Mouse (Mus musculus) limb, embryonic 14.5 days (tissue): Measurements from ENCODE around the gene Tead4. TPM values are rescaled to one million over a fixed set of nuclear protein-coding genes. Genes with fewer than 3 reads are reported as not detected.

Source experiments
- ATAC-seq: fragments of 200-750 bp; cut with Nextera tagmentation; 2 replicates; pipeline ENCODE4 v1.8.0; 2017; ENCODE audit warnings: low read depth, moderate number of reproducible peaks, moderate TSS enrichment; ENCODE audit not compliant: low FRiP score
- DNase-seq: peaks from one replicate; pipeline ENCODE4 v3.0.0-alpha.2; 2015; ENCODE audit warnings: low spot score
- H3K27ac ChIP-seq: fragments of 300-500 bp; sonication (generic); replicated peaks from 2 replicates; pipeline ENCODE4 v1.5.1; 2014; ENCODE audit warnings: low read depth, mild to moderate bottlenecking, low read length, moderate library complexity, mixed read lengths
- H3K27me3 ChIP-seq: fragments of 300-500 bp; sonication (generic); 2 replicates; pipeline ENCODE4 v1.6.1; 2014; ENCODE audit warnings: low read length, mixed read lengths; ENCODE audit not compliant: control insufficient read depth, insufficient read depth
- H3K36me3 ChIP-seq: fragments of 300-500 bp; sonication (generic); 2 replicates; pipeline ENCODE4 v1.6.1; 2014; ENCODE audit warnings: mild to moderate bottlenecking, low read length, moderate library complexity, mixed read lengths; ENCODE audit not compliant: control insufficient read depth, insufficient read depth
- H3K4me1 ChIP-seq: fragments of 300-500 bp; sonication (generic); 2 replicates; pipeline ENCODE4 v1.6.1; 2014; ENCODE audit warnings: antibody characterized with exemption, low read length, mixed read lengths; ENCODE audit not compliant: control insufficient read depth, insufficient read depth
- H3K4me2 ChIP-seq: fragments of 300-500 bp; sonication (generic); replicated peaks from 2 replicates; pipeline ENCODE4 v1.6.1; 2014; ENCODE audit warnings: low read depth, mild to moderate bottlenecking, low read length, moderate library complexity; ENCODE audit not compliant: severe bottlenecking
- H3K4me3 ChIP-seq: fragments of 300-500 bp; sonication (generic); replicated peaks from 2 replicates; pipeline ENCODE4 v1.5.1; 2014; ENCODE audit warnings: low read length
- H3K9ac ChIP-seq: fragments of 300-500 bp; sonication (generic); 2 replicates; pipeline ENCODE4 v1.6.1; 2014; ENCODE audit warnings: mild to moderate bottlenecking, low read depth, low read length, moderate library complexity; ENCODE audit not compliant: severe bottlenecking
- H3K9me3 ChIP-seq: fragments of 300-500 bp; sonication (generic); 2 replicates; pipeline ENCODE4 v1.6.1; 2016; ENCODE audit warnings: low read length; ENCODE audit not compliant: control insufficient read depth
- POLR2A ChIP-seq: fragments of 200-500 bp; IDR thresholded peaks from 2 replicates; pipeline ENCODE4 v1.8.0; 2012; ENCODE audit warnings: inconsistent platforms, mild to moderate bottlenecking, moderate library complexity, borderline replicate concordance; ENCODE audit not compliant: insufficient read depth, insufficient read length; ENCODE audit errors: extremely low read depth
- WGBS: fragments of 180-500 bp; shearing (Covaris S2); extraction: QIAGEN DNeasy Blood & Tissue Kit; methylation state at CpG from one replicate; pipeline ENCODE4 v1.1.7; 2014; 5-methylcytosine and 5-hydroxymethylcytosine counted together
- polyA plus RNA-seq, 2 experiments: library from polyadenylated mRNA; depleted of rRNA in 1 of 2; stranded (reverse) in 1 of 2; unstranded in 1 of 2; fragments of >200 nt; fragmentation: Nextera tagmentation in 1 of 2; extraction: Ambion mirVana in 1 of 2; gene quantifications; 2 replicates each; pipeline versions ENCODE4 v1.2.1 to v1.2.3; 2012 to 2014

Gene Tead4
- polyA plus RNA-seq (2012; rRNA removed): 4.6 and 5.3 TPM in 2 replicates
- 3.7 and 5.8 TPM in 2 replicates for polyA plus RNA-seq (2014; fragmentation: Nextera tagmentation; extraction: Ambion mirVana)

DNA sequence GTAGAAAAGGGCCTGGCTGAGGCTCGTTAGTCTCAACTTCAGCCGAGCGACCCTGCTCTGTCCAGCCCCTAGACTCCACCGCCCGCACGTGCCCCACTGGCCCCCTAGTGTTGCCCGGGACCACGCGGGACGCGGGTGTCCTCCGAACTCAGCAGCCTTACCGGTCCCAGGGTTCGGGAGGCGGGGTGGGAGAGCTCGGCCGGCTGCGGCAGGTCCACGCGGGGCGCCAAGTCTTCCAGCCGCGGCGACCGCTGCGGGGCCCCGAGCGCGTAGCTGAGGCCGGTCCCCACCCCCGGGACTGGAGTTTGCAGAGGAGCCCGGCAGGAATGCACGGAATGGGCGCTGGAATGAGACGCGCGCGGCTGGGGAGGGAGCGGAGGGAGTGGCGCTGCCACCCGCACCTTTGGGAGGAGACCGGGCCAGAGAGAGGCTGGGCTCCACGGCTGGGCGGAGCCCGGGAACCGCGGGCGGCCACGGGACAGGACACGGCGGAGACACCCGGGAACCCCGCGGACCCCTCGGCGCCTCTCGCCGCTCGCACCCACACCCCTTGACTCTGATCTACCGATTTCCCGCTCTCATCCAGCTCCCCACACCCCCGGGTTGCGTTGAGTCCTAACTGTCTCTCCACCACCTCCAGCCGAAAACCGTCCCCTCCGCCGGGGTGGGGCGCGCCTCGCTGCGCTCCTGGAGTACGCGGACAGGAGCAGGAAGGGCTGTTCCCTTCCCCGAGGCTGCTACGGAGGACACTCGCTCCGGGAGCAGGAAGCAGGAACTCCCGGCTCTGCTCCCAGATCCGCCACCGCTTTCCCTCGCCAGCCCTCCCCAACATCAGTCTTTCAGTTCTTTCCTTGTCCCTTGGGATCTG, at the start of gene Tead4:
Gene Tead4 (minus strand): TSS at position 690 of the 868 bp plus-strand sequence.
- peak within 1 kb of the TSS; percentile 99 for H3K4me2 ChIP-seq
- peak; percentile 49 for DNase-seq
- peak within 1 kb of the TSS; percentile 63 for H3K9ac ChIP-seq
- peak within 1 kb of the TSS; percentile 69 for H3K4me3 ChIP-seq
- peaks cover 24% of the 10 kb centered on the region for H3K4me1 ChIP-seq
- no peak for TF ChIP-seq POLR2A
- H3K36me3 ChIP-seq: no peaks in the 10 kb centered on the region
- ATAC-seq: peak; percentile 84
- H3K27me3 ChIP-seq: peaks cover 20% of the 10 kb centered on the region
- under 1% methylated on average over 57 of the region's 81 CpGs for WGBS
- no peak within 1 kb of the TSS for H3K27ac ChIP-seq
- no peaks in the 10 kb centered on the region for H3K9me3 ChIP-seq

DNA sequence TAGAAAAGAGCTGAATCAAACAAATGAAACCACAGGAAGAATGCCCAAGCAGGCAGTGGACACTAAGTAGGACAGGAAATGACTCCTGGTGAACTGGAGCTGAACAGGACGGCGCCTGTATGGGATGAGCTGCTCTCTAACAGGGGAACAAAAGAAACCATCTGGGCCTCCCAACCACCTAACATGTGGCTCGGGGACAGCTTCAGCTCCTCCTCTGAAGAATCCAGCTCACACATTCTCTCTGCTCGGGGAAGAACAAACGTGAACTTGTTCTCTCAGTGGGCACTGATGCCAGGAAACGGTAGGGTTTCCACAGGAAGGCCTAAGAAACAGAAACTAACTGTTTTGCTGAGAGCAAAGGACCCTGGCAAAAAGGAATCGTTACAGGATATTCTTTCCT, 49.1 kb upstream of the Tead4 start:
- 63% methylated on average over 7 of the region's 7 CpGs for WGBS
- H3K9ac ChIP-seq: no peak overlapping the region
- no peaks in the 10 kb centered on the region for H3K27me3 ChIP-seq
- no peak for ATAC-seq
- peaks cover 9% of the 10 kb centered on the region for H3K4me1 ChIP-seq
- H3K9me3 ChIP-seq: no peaks in the 10 kb centered on the region
- H3K27ac ChIP-seq: no peak overlapping the region
- peaks cover 10% of the 10 kb centered on the region for H3K36me3 ChIP-seq
- no peak for DNase-seq
- no peak for TF ChIP-seq POLR2A
- H3K4me3 ChIP-seq: no peak overlapping the region
- no peak overlapping the region for H3K4me2 ChIP-seq

DNA sequence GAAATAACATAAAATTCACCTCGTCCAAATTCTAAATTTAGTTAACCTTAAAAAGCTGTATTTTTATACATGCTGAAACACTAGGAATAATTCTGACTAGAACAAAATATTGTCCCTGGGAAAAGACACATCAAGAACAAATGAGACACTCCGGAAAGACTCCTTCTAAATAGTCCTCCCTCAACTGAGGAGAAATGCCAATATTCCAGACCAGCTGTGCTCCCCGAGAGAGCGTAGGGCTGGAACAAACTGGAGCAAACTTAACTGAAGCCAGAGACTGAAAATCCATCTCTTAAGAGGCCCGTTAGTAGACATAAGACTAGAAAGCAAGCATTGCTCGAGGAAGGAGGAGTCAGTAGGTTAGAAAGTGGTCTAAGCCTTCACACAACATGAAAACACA, 46.2 kb upstream of the Tead4 start:
- no peak overlapping the region for H3K4me3 ChIP-seq
- no peaks in the 10 kb centered on the region for H3K27me3 ChIP-seq
- DNase-seq (no peak), ATAC-seq (no peak)
- no peak for TF ChIP-seq POLR2A
- H3K4me2 ChIP-seq: no peak overlapping the region
- no peaks in the 10 kb centered on the region for H3K4me1 ChIP-seq
- H3K9me3 ChIP-seq: no peaks in the 10 kb centered on the region
- 72% methylated on average over 6 of the region's 6 CpGs for WGBS
- H3K9ac ChIP-seq: no peak overlapping the region
- H3K27ac ChIP-seq: no peak overlapping the region; the same call in 1 of the 2 replicates
- H3K36me3 ChIP-seq: peaks cover 23% of the 10 kb centered on the region

DNA sequence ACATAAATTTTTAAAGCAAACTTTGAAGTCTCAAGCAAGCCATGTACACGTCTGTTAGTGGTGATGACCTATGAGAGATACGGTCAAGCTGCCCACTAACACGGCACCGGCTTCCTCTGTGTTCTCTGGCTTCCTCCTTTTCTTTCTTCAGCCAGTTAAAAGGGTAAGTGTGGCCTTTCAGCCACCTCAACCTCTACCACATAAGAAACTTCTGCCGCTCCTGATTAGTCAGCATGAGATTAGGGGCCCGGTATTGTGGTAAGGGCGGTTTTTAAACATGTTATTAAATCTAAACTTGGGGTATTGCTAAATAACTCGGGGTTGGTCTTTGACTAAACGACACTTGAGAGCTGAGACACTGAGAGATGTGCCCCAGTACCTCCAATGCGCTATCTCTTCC, 45.0 kb upstream of the Tead4 start:
- Histone ChIP-seq H3K27me3 (no peaks in the 10 kb centered on the region), H3K9me3 (no peaks in the 10 kb centered on the region), H3K4me2 (no peak overlapping the region), H3K4me1 (no peaks in the 10 kb centered on the region), H3K36me3 (peaks cover 18% of the 10 kb centered on the region), H3K4me3 (no peak overlapping the region), H3K9ac (no peak overlapping the region), H3K27ac (no peak overlapping the region)
- TF ChIP-seq POLR2A: no peak
- 85% methylated on average over 10 of the region's 10 CpGs for WGBS
- DNase-seq (no peak), ATAC-seq (no peak)

DNA sequence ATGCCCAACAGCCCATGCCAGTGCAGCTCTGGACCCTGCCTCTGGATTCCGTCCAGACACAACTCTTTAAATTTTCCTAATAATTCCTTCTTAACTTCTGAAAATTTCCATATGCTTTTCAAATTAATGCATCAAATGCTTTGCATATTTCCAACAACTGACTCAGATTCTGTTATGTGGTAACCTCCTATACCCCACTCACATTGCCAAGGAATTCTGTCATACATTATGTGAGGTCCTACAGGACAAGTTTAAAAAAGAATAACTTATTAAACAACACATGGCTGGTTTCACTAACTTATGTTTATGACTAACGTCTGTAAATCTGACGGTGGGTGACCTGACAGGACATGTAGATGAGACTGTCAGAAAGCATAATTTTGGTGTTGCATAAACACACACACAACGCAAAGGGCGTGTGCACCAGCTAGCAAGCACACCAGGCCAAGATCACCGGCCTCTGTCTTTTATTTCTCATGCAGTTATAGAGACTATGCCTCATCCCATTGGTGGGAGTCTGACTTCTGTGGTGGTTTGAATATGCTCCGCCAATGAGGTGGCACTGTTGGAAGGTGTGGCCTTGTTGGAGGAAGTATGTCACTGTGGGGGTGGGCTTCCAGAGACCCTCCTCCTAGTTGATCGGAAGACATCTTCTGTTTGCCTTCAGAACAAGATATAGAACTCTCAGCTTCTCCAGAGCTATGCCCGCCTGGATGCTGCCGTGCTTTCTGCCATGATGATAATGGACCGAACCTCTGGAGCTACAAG, 41.5 kb upstream of the Tead4 start:
- peaks cover 7% of the 10 kb centered on the region; the same call in 1 of the 2 replicates for H3K4me1 ChIP-seq
- DNase-seq (no peak), ATAC-seq (no peak)
- TF ChIP-seq POLR2A: no peak
- no peaks in the 10 kb centered on the region for H3K9me3 ChIP-seq
- peak overlapping the region; percentile 26; the same call in 1 of the 2 replicates for H3K27ac ChIP-seq
- H3K4me3 ChIP-seq: no peak overlapping the region
- no peaks in the 10 kb centered on the region for H3K27me3 ChIP-seq
- 83% methylated on average over 11 of the region's 11 CpGs for WGBS
- no peak overlapping the region for H3K4me2 ChIP-seq
- no peak overlapping the region for H3K9ac ChIP-seq
- H3K36me3 ChIP-seq: peaks cover 18% of the 10 kb centered on the region
